Mouse (Mus musculus): ENCODE measurements around the gene Tnpo1. TPM values are rescaled to one million over a fixed set of nuclear protein-coding genes. Genes with fewer than 3 reads are reported as not detected.

Gene Tnpo1
- polyA plus RNA-seq, 1 experiment, result 43.3 TPM

DNA sequence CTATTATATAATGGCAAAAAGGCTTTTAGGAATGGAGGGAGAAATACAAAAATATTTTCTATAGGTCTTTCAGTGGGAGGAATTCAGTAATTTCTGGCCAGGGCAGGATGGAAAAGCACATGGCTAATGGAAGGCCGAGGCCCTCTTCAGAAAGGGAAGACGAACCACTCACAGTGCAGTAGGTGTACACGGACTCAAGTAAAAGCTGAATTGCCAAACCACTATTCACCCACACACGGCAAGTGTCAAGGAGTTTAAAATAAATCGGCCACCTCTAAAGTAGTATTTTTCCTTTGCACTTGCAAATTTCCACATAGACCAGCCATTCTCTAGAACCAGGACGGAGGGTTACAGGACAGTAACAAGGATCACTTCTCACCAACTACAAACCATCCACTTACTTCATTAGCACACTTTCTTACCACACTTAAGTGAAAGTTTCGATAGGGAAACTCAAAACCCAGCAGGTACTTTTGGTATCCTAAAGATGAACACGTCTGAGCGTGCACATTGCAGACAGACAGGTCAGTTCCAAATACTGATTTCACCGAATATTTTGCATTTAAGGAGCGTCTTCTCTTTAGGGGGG, 1.2 kb downstream of the Tnpo1 start:
- no peak for DNase-seq (ENCODE audit: low read depth)

DNA sequence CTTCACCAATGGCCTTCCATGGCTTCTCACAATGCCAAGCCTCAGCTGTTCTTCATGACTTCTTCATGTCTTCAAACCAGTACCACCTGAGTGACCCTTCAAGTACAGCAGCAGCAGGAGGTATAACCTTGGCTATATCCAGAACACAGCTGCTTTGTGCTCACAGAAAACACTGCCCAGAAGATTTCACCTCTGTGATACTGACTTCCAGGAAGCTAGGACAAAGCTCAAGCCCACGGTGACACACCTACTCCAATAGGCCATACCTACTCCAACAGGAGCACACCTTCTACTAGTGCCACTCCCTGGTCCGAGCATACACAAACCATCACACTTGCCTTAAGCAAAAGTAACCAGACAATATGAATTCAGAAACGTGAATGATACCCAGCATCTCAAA, 3.4 kb downstream of the Tnpo1 start:
- DNase-seq (ENCODE audit: low read depth), result no peak

DNA sequence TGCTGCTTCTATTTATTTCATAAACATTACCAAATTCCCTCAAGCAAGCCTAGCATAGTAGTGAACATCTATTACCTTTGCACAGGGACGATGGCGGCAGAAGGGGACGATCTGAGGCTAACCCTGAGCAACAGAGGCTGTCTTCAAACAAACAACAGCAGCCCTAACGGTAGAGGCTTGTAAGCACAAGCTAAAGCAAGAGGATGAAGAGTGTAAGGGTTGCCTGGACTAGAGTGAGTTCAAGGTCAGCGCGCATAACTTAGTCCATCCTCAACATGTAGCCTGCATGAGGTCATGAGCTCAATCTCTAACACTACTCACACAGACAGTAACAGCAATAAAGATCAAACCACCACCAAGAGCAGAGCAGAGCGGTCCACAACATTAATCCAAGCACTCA, 4.9 kb downstream of the Tnpo1 start:
- no peak for DNase-seq (ENCODE audit: low read depth)

DNA sequence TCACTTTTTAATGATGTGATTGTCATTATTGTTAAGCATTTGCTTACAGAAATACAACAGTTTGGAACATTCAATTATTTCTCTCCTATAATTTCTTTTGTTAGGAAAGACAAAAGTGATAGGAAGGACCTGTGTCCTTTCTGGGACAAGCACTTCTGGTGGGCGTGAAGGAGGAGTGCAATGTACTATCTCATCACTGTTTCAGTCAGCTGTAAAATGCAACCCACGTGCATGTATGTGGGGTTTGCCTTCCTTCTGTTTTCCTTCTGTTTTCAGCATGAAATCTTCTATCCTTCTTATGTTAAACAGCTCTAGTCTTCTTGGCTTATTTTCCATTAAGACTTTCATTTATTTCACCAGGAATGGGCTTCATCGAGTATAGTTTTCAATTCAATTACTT, 5.9 kb downstream of the Tnpo1 start:
- no peak for DNase-seq (ENCODE audit: low read depth)

DNA sequence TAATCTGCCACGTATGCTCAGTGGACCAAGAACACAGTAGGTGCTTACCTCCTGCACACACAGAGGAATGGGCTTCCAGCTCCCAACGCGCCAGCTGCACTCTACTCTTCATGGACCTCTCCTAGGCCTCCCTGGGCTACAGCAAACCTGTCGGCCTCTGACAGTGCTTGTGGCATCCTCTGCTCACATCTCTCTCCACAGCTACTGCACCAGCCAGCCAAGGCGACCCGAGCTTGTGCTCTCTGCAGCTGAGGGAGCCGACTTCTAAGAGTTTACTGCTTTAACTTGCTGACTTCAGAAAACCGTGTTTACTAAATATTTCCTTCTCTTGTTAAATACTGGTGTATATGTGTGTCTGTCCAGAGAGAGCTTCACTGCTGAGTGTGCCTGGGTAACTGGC, 6.5 kb downstream of the Tnpo1 start:
- no peak for DNase-seq (ENCODE audit: low read depth)

DNA sequence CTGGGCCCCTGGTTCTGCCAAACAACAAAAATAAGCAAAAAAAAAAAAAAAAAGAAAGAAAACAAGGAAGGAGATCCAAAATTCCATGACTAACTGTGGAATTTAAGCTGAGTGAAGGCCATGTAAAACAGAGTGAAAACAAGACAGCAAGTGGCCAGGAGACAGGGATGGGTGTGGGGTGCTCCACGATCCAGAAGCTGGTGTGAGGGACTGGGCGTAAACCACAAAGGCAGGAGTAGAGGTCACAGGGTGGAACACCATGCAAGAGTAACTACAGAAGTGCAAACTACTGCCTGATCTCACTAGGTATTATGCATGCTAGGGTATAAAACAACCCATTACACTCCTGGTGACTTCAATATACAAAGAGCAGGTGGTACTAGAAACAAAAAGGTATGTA, 8.3 kb downstream of the Tnpo1 start:
- no peak for DNase-seq (ENCODE audit: low read depth)

DNA sequence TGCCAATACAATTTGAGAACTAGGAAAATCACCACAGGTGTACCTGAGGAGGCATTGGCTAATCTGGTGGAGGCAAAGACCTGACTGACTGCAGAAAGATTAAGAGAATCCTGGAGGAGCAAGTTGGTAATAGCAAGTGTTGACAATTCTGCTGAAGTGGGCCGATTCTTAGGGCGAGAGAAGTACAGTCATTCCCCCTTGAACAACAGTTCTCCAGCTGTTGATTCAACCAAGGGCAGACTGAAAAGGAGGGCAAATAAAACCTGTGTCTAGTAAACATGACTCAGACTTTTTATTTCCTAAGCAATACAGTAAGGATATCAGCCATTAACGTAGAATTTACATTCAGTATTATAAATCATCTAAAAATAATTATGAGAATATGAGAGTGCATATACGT, 10.6 kb downstream of the Tnpo1 start:
- DNase-seq (ENCODE audit: low read depth), result no peak

DNA sequence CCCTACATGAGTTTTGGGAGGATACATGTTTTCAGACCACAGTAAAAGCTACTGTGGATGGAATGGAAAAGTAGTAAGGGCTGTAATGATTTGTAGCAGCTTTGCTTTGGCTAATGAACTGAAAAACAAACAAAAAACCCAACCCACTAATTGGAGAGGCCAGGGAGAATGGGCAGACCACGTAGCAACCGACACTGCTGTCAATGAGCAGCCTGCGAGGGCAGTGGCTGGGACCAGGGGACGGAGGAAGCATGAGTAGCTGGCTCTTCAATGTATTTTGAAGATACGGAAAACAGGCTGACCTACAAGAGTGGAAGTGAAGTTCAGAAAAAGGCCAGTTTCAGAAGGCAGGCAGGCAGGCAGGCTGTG, 11.4 kb downstream of the Tnpo1 start:
- DNase-seq (ENCODE audit: low read depth), result no peak

DNA sequence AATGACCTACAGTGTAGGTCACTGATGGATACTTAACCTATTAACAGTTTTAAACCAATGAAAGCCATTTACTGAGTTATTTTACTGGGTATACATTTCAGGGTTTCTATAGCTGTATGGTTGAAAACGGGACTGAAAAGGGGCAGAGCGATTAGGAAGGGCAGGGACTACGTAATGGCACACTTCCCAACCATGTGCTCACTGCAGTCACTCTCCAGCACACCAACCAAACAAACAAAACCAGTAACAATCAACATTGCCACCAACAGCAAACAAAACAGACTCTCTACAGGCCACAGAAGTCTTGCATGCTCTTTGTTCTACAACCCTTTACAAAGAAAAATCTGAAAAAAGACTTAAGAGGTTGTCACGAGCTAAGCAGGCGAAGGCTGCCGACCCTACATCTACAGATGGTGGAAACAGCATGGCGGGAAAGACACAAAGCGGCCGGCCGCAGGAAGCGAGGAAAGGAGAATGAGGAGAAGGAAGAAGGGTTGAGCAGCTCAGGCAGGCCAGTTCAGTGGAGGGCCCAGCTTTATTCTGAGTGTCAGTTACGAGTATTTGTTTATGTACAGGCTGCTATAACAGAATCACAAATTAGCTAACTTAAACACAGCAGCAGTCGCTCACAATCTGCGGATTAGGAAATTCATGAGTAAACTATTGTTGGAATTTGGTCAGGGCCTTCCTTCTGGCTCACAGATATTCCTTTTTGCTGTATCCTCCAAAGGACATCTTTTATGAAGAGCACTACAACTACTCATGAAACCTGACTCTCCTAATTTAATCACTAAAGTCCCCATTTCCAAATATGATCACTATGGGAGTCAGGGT, 12.0 kb downstream of the Tnpo1 start:
- no peak for DNase-seq (ENCODE audit: low read depth)

DNA sequence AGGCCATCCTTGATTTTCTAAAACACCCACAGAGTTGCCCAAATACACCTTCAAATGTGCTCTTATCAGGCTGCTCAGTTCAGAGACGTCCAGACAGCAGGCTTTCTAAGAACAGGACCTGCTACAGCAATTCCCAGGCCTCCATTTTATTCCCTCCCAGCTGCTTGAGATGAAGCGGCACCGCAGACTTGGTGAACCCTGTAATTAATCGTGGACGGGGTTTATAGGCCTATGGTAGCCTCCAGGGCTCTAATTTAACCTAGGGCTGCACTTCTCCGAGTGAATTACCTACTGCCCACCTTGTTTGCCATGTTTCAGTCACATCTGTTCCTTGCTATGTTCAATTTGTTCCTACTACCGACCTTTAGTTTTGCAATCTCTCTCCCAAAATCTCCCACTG, 13.0 kb downstream of the Tnpo1 start:
- DNase-seq (ENCODE audit: low read depth), result no peak

DNA sequence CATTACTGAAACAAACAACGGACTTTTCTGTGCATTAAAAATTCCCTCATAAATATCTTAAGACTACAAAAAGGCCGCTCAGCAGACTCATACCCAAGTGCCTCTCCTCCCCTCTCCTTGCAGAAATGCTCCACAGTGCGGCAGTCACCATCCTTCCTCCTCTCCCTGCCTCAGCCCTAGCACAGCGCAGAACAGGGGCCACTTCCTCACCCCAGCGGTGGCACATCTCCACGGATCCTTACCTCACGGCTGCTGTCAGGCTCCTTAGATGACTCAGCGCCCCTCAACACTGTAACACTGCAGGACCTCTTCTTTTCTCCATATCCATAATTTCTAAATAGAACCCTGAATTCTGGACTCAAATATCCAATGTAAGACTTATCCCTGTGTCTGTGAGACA, 13.6 kb downstream of the Tnpo1 start:
- no peak for DNase-seq (ENCODE audit: low read depth)

DNA sequence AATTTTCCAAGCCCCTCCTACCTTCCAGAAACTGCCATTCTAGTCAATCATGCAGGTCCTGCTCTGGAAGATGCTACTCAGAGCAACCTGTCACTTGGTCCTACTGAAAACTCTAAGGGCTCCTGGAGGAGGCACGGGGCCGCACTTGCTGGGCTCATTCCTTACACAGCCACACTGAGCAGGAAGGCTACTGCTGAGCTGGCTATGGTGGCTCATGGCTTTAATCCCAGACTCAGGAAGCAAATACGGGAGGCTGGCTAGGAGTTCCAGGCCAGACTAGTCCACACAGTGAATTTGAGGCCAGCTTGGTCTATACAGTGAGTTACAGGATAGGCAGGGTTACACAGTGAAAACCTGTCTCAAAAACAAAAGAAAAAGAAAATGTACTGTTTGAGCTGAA, 15.4 kb downstream of the Tnpo1 start:
- no peak for DNase-seq (ENCODE audit: low read depth)

DNA sequence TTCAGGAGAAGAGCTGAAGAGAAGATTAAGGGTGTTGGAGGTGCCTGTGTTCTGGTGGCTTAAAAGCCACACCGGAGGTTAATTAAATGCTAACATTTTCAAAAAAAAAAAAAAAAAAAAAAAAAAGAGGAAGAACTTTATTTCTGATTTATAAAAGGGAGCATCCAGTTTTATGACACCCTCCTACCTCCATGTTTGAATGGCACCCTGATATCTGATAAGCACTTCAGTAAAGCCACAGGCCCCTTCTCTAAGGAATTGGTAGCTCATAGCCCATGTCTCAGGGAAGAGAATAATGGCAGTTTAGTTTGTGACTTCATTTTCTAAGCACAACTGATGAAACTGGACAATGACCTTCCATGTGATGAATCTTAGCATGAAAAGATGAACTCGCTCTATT, 21.6 kb downstream of the Tnpo1 start:
- DNase-seq (ENCODE audit: low read depth), result no peak

DNA sequence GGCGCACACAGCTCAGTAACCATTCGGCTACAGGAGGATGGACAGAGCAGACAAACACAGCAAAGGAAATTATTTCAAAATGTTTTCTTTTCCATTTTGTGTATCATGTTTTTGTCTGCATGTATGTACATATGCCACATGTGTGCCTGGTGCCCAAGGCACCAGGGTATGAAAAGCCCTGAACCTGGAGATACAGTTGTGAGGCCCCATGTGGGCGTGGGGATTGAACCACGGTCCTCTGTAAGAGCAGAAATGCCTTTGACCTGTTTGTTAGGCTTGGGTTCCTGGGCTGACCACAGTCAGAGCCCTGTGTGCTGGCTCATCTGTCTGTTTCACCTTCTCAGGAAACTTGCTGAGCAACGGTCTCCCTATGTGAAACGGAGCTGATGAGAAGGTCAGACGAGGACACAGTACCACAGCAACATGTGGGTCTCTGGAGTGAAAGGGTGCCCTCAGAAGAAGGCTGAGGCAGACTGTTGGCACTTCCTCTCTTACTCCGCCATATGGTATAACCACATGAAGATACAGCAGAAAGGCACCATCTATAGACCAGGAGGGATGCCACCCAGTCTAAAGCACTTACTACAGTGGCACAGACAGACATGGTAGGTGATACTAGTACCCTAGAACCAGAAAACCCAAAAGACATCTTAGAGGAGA, 23.7 kb downstream of the Tnpo1 start:
- no peak for DNase-seq (ENCODE audit: low read depth)

DNA sequence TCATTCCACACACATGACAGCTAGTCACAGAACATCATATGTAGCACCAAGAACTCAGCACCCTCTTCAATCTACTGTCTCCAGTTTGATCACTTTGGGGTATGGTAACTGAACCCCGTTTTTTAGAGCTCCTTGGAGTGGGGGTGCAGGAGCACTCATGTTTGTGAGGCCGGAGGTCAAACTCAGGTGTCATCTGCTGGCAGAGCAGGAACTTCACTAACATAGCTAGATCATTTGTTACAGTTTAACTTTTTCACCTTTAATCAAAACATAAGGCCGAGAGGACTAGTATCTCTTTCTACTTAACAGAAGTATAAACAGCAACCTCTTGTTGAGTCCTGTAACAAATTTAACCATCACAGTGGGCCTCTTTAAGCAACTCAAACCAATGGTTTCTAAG, 26.6 kb downstream of the Tnpo1 start:
- no peak for DNase-seq (ENCODE audit: low read depth)

DNA sequence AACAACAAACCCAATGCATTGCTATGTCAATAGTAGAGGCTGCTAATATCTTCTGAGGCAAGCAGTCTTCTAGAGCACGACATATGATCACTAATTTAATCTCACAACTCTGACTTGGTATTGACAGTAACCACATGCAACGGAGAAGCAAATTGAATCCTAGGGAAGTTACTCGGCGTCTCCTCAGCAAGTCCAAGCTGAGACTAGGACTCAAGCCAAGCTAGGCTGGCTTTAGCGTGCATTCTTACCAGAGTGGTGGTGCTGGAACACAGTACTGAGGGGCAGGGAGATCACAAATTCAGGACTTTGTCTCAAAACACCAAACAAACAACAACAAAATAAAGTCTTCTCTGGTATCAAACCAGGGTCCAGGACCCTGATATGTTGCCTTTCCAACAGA, 28.6 kb downstream of the Tnpo1 start:
- no peak for DNase-seq (ENCODE audit: low read depth)

DNA sequence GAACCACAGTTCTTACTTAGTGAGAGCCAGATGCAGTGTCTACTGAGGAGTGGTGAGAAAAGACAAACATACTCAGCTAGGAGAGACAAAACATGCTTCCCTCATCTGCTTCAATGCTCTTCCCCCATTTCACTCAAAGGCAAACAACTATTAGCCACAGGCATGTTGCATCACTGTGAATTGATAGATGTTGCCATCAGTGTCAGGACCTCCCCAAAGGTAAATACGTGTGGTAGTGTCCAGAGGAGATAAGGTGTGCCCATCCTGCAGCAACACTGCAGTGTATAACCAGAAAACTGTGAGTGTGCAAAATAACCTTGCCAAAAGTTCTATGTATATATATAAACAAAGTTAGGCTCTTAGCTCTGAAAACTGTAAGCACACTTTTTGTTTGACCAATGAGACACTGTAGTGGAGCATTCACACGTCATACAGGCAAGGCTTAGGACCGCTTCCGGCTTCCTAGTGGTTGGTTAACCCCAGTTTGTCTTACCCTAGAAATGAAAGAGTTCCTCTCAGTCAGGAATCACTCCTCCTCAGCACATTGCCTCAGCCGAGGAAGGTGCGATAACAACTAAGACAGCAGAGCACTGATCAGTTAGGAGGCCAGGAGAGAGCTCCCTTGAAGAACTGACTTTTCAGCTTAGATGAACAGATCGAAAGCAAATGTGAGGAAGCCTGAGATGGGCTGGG, 29.6 kb downstream of the Tnpo1 start:
- DNase-seq (ENCODE audit: low read depth), result no peak

DNA sequence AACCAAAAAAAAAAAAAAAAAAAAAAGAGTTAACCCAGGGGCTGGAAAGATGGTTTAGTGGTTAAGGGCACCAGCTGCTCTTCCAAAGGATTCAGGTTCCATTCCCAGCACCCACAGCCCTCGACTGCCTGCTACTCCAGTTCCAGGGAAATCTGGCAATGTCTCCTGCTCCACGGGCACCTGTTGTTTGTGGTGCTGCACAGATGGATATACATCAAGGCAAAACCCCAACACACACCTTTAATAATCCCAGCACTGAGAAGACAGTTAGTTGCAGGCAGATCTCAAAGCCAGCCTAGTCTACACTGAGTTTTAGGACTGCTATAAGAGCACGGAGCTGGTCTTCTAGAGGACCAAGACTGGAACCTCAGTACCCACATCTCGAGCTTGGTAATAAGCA, 30.2 kb downstream of the Tnpo1 start:
- no peak for DNase-seq (ENCODE audit: low read depth)

DNA sequence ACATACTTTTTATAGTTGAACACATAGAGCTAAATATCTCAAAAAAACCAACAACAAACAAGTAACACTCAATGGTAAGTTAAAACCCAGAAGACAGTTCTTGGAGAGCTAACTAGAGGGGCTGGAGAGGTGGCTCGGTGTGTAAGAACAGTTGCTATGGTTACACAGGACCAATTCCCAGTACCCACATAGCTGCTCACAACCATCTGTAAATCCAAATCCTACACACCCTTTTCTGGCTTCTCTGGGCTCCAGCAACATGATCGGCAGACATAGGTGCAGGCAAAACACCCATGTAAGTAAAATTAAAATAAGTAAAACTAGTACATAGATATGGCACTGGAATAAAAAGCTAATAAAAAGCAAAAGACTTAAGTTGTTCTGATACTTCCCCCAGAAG, 31.3 kb downstream of the Tnpo1 start:
- no peak for DNase-seq (ENCODE audit: low read depth)

DNA sequence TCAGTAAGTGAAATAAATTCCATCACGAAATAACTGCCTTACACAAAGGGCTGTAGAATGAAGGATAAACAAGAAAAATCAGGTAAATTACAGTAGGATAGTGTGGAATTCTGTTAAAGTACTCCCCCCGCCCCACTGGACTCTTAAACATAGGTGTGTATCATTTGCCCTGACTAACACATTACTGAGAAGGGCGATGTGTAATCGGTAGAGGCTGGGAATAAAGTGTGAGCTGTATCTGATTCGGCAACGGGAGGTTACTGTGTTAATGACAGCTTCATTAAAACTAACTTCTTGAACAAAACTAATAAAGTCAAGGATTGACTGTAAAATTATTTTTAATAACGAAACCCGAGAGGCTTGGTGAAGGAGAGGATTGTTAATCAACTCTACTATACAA, 34.7 kb downstream of the Tnpo1 start:
- DNase-seq (ENCODE audit: low read depth), result no peak

DNA sequence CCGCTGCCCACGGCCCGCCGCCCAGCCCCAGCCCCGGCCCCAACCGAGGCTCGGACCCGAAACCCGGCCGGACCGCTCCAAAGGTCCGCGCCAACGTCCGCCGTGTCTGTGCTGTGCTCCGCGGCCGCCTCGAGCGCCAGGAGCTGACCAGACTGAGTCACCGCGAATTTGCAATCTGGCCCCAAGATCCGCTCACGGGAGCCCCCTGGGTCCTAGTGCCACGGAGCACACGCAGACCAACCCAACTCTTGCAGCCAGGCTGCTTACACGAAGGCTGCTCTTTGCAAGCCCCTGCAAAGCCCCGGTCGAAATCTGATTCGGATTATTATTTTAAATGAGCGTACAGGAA, 35.3 kb downstream of the Tnpo1 start:
- DNase-seq (ENCODE audit: low read depth), result no peak

DNA sequence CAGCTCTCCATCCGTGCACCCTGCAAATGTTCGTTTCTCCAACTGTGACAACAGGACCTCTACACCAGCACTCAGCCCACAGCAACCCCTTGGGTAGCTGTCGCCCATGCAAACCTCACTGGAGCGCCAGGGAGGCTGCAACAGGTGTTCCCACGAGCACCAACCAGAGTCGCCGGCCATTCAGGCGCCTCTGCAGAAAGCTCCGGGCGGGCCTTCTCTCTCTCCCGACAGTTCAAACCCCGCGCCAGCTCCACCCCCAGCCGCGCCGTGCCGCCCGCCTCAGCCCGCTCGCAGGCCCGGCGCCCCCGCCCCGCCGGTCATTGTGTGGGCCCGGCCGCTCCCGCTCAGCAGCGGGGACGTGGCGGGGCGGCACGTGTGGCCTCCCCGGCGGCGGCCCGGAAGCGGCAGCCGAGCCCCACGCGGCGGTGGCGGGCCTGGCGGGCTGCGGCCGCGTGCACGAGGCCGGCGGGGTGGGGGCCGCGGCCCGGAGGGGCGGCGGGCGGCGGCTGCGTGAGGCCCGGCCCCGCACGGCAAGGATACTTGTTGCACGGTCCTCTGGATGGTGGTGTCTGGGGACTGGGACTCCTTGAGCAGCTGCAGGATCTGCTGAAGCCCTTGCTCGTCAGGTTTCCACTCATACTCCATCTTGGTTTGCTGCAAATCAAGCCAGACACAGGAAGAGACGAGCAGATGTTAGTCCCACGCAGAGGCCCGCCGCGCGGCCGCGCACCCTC, 35.9 kb downstream of the Tnpo1 start:
- no peak for DNase-seq (ENCODE audit: low read depth)
